ENCODE assay signal across 11 mouse cellular contexts in genomic region chr16:94097724-94098455, GRCm38 (mm10). TPM values are rescaled to one million over a fixed set of nuclear protein-coding genes. Genes with fewer than 3 reads are reported as not detected.
A peak's percentile ranks its signal among the peaks of the same experiment; 100 is the strongest.
DNase-seq lines count a peak whose midpoint lies in the region; ATAC-seq lines count a peak whose summit lies in the region.
"Had no signal": no experiment of that assay in that cellular context is flagged by ENCODE, and none has a peak within 500 bp of the region (broad histone marks: within the 10 kb centered on the region; RNA-seq: fewer than 3 reads in every experiment).

No protein-coding gene starts in this region.

- ATAC-seq in intestine, embryonic 16.5 days, result peak; percentile 71
- ATAC-seq in megakaryocyte progenitor cell, adult 5-6 weeks (replicated peaks; ENCODE audit: poor library complexity), result 0 out of 2 replicates have a peak, but pooled peaks have one; percentile 17

- peaks cover 44% of the 10 kb centered on the region for H3K27me3 ChIP-seq in intestine, embryonic 16.5 days (replicated peaks; ENCODE audit: control insufficient read depth, insufficient read depth, low read length)

- no peaks in the 10 kb centered on the region for H3K4me1 ChIP-seq in intestine, embryonic 16.5 days (ENCODE audit: control insufficient read depth, insufficient read depth, low read length)

- peak; percentile 77 for DNase-seq in kidney, adult 11 months
- no peak for DNase-seq in kidney, adult 9 months
- peak; percentile 7 for DNase-seq in NIH3T3 (ENCODE audit: low read depth)
- DNase-seq in spleen, adult 18-20 months, result no peak
- DNase-seq in right cerebral cortex, adult 2 months (ENCODE audit: low spot score in 2 of 2), result no peak
- DNase-seq in right cerebral cortex, postnatal 14 days, result no peak
- DNase-seq: gastrocnemius, postnatal 36 days had no signal

- no peak overlapping the region for H3K27ac ChIP-seq in intestine, embryonic 16.5 days (ENCODE audit: low read length)

- no peak overlapping the region for H3K9ac ChIP-seq in intestine, embryonic 16.5 days (ENCODE audit: low read depth, low read length)

- no peaks in the 10 kb centered on the region for H3K9me3 ChIP-seq in intestine, embryonic 16.5 days (ENCODE audit: control insufficient read depth, low read length)

- no peak overlapping the region for H3K4me3 ChIP-seq in intestine, embryonic 16.5 days (ENCODE audit: low read length)

- no peak overlapping the region for H3K4me2 ChIP-seq in intestine, embryonic 16.5 days (ENCODE audit: low read depth, low read length)

- no peaks in the 10 kb centered on the region for H3K36me3 ChIP-seq in intestine, embryonic 16.5 days (ENCODE audit: control insufficient read depth, insufficient read depth, low read length)

- 12% methylated on average over 12 of the region's 12 CpGs for WGBS in intestine, embryonic 16.5 days

RNA-seq across cellular contexts. Expression of gene Sim2, which starts 13.2 kb away (rescaled TPM):
- polyA plus RNA-seq in intestine, embryonic 16.5 days (2015; fragmentation: Nextera tagmentation; extraction: Ambion mirVana), result not detected in 2 replicates
- total RNA-seq in megakaryocyte progenitor cell, adult 5-6 weeks (2015), result 0.35 and 0.56 TPM in 2 replicates
- 0.20 TPM in 1 of 2 replicates, not detected in the other for total RNA-seq in megakaryocyte progenitor cell, adult 5-6 weeks (2017)
- total RNA-seq: common myeloid progenitor, adult 5-6 weeks had no signal
- polyA plus RNA-seq: liver, embryonic 16.5 days had no signal

Comparison
In these comparisons a context has a peak if more than half of its experiments do, and no peak if none do; other contexts are left out.
1. DNase-seq: peak in kidney, adult 11 months (single experiment) and NIH3T3 (single experiment); none in kidney, adult 9 months (single experiment), spleen, adult 18-20 months (0 of 2), right cerebral cortex, adult 2 months (0 of 2) and right cerebral cortex, postnatal 14 days (single experiment).